Mouse (Mus musculus) layer of hippocampus, adult 11-12 months (tissue): ENCODE measurements around the gene Mpzl1.

Experiments
- DNase-seq: peaks from one replicate; pipeline ENCODE4 v3.0.0; 2022; ENCODE audit warnings: low spot score

Mpzl1 gene

DNA sequence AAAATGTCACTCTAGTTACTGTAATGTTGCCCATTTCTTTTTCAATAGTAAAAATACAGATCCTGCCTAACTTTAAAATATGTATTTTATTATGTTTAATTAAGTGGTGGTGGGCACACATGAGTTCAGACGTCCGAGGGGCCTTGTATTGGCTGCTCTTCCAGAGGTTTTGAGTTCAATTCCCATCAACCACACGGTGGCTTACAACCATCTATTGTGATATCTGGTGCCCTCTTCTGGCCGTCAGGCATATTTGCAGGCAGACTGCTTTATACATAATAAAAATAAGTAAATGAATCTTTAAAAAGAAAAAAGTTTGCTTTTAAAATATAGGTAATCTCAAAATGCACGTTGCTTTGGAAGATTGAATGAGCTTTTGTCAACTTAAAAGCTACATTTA is 55.0 kb downstream of the Mpzl1 start:
- DNase-seq = no peak

DNA sequence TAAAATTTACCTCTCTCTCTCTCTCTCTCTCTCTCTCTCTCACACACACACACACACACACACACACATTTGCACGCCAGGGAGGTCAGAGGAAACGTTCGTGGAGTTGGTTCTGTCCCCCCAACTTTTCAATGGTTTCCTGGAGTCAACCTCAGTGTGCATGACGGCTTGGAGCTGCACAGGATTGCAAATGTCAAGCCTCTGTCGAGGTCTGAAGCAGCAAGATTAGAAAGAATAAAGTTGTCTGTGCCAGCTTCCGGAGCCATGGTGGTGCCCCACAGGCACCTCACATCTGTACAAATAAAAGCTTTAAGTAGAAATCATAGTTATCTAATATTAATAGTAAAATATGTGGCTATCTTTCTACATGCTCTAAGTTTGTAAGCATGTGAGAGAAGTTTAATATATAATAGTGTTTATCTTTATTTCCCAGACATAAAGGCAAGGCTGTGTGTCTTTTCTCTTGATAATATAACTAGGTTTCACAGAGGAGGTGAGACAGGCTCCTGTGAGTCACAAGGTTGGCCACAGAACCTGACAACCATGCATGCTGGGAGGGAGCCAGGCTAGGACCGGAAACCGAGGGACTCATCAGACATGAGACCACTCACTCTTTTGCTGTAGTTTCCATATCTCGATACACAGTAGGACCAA is 57.8 kb downstream of the Mpzl1 start:
- no peak for DNase-seq

DNA sequence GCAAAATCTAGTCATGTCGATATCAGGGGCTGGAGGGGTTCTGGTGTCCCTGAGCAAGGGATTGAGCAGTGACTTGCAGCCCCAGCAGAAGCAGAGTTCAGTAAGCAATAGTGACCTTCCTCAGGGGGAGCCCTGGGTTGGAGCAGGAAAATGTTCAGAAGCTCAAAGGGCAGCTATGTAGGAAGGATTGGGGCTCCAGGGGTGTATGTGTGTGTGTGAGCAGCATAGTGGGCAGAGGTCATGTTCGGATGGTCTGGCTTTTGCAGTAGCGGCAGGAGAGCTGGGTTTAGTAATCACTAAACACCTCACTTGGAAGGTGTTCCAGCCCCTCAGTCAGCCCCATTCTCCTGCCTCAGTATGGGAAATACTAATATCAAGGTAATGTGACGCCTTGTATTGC is 58.3 kb downstream of the Mpzl1 start:
- no peak for DNase-seq

DNA sequence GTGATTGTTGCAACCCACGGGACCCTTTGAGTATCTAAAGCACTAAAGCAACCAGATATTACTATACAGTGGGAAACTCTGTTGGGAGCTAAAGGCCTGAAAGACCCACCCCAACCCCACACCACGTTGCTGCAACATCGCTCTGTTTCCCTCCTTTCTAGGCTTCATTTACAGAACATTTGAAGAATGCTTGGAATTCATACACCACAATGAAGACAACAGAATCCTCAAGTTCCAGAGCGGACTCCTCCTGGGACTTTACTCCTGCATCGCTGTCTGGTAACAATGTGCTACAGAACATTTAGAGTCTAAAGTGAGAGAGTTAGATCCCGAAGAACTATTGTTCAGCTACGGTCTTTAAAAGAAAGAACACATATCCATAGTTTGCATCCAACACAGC is 66.9 kb downstream of the Mpzl1 start:
- no peak for DNase-seq

DNA sequence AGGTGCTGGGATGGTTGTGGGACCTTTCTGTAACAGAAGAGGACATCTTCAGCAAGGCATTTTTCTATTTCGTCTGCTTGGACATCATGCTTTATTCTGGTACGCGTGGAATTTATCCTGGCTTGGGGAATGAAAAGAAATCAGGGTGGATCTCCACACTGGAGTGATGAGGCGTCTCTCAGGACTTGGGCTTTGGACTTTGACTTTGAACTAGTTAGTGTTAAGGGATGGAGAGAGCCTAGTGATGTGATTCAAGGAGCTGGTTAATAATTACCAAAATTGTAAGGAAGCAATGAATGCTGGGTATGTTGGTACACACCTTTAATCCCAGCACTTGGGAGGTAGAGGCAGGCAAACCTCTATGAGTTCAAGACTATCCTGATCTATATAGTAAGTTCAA is 69.1 kb downstream of the Mpzl1 start:
- no peak for DNase-seq

DNA sequence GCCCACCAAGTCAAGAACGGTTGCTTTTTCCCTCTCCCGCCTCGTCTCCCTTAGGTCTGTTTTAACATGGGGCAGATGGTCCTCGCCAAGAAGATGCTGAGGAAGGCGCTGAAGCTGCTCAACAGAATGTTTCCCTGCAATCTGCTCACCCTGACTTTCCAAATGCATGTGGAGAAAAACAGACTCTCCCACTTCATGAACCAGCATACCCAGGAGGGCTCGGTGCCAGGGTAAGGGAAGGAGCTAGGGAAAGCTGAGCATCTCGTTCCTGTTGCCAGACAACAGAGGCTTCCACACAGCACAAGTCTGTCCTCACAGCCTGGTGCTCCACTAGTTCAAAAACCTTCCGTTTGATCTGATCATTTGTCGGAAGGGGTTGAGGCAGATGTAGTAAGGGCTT is 75.3 kb downstream of the Mpzl1 start:
- DNase-seq = peak; percentile 88

DNA sequence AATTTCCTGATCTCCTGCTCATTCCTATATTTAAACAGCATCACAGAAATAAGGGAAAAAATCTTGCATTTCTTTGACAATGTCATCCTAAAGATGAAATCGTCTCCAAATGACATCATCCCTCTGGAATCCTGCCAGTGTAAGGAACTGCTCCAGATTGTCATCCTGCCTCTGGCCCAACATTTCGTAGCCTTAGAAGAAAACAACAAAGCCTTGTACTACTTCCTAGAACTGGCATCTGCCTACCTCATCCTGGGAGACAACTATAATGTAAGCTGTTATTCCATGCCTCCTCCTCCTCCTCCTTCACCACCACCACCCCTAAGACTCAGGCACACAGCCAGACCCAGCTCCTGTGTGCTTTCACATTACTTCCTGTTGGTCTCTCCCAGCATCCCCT is 77.6 kb downstream of the Mpzl1 start:
- no peak for DNase-seq
